Mouse (Mus musculus) C2C12 (cell line): ENCODE data around the gene Mylip.

ENCODE experiments used
- CEBPB ChIP-seq: IDR thresholded peaks from one replicate; pipeline ENCODE4 v1.6.1; 2011; ENCODE audit warnings: low read depth, mild to moderate bottlenecking, control low read depth, moderate library complexity
- CTCF ChIP-seq: IDR thresholded peaks from one replicate; pipeline ENCODE4 v1.5.1; 2011; ENCODE audit not compliant: control insufficient read depth, insufficient read depth, insufficient read length
- FOSL1 ChIP-seq: IDR thresholded peaks from one replicate; pipeline ENCODE4 v1.8.0; 2011; ENCODE audit warnings: mild to moderate bottlenecking, low read length; ENCODE audit not compliant: poor library complexity, insufficient read depth, severe bottlenecking
- MAX ChIP-seq: IDR thresholded peaks from one replicate; pipeline ENCODE4 v1.6.1; 2011; ENCODE audit warnings: mild to moderate bottlenecking, control low read depth
- MYOG ChIP-seq: IDR thresholded peaks from one replicate; pipeline ENCODE4 v1.6.1; 2011; ENCODE audit not compliant: control insufficient read depth, insufficient read length; ENCODE audit errors: extremely low read depth
- USF1 ChIP-seq: IDR thresholded peaks from one replicate; pipeline ENCODE4 v1.6.1; 2011; ENCODE audit warnings: low read depth, mild to moderate bottlenecking, control low read depth, moderate library complexity

- TF ChIP-seq CEBPB: no peak
- TF ChIP-seq MAX: no peak
- TF ChIP-seq CTCF: no peak
- no peak for TF ChIP-seq FOSL1
- TF ChIP-seq USF1: no peak
- no peak for TF ChIP-seq MYOG
Observed at GRCm38 (mm10) chr13:45390312-45390961, 895 bp downstream of the Mylip start.
